Mouse (Mus musculus) left cerebral cortex, postnatal 25 days (tissue): ENCODE measurements around the gene Rnls. TPM values are rescaled to one million over a fixed set of nuclear protein-coding genes. Genes with fewer than 3 reads are reported as not detected.

Experiments used
- DNase-seq, 2 experiments: peaks; one replicate each; pipeline ENCODE4 v3.0.0; 2022; ENCODE audit warnings: low spot score in 2 of 2, mixed read lengths in 1 of 2
- intact Hi-C: fragments of 180-260 bp; cut with DNase I; formaldehyde crosslinking; loops from one replicate; pipeline ENCODE4 v1.15.1; 2025
- total RNA-seq, 2 experiments: library from RNA; stranded (reverse); gene quantifications; 2 replicates each; pipeline ENCODE4 v1.2.3; 2021

Gene Rnls
- total RNA-seq, 2 experiments from 2014 or later = 0.69 to 1.3 TPM

DNA sequence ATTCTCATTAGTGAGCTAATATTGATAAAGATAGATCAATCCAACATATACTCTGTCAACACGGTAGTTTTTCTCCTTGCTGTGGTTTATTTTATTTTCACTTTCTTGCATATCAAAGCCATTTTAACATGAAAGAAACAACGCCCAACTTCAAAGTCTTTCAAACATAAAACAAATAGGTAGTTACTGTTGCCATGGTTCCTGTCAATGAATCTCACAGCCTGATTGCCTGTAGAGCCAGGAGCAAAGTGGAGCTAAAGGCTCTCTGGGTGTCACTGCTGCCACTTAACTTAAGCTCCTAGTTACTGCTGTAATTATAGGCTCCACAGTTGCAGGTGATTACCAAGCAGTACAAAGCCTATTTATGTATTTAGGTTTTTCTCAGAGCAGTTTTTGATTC, 126.8 kb downstream of the Rnls start:
- no peak for DNase-seq
- intact Hi-C loops = no loop called here

- DNase-seq = no peak
- intact Hi-C loops = no loop called here
Observed at GRCm38 (mm10) chr19:33264224-33264993, 127.7 kb downstream of the Rnls start.

GRCm38 (mm10) chr19:33262421-33262820, 129.7 kb downstream of the Rnls start:
- intact Hi-C loops = no loop called here
- DNase-seq = no peak

DNA sequence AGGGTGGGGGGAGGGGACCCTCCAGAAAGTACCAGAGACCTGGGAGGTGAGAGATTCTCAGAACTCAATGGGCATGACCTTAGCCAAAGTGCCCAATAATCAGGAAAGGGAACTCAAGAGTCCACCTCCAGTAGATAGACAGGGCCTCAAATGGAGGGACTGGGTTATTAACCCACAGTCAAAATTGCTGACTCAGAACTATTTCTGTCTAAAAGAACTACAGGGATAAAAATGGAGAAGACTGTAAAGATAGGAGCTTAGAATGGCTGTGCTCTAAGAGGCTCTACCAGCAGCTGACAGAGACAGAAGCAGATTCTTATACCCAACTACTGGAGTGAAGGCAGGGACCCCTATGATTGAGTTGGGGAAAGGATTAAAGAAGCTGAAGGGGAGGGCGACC, 132.9 kb downstream of the Rnls start:
- no peak for DNase-seq
- intact Hi-C loops = no loop called here

GRCm38 (mm10) chr19:33253893-33254292, 138.2 kb downstream of the Rnls start:
- no peak for DNase-seq
- intact Hi-C loops = loop anchor here (2.0 kb wide), 1 partner anchor 23 kb away; no protein-coding TSS in a partner anchor

DNA sequence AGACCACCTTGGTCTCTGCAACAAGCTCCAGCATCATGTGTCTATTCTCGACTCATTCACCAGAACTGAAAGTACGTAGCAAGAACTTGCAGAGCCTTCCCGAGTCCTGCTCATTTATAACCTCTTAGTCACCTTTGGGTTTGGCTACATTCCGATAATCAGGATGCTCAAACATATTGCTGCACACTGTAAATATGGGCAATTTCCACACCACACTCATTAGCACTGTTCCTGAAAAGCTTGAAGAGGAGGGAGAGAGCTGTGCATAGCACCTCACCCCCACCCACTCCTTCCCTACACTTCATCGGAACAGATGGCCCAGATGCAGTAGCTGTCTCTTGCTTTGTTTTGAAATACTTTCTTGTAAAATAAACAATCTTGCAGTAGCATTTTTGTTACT, 139.9 kb downstream of the Rnls start:
- DNase-seq = peak; percentile 45 to 85
- intact Hi-C loops = loop anchor here (1.0 kb wide), 1 partner anchor 12 kb away; no protein-coding TSS in a partner anchor

DNA sequence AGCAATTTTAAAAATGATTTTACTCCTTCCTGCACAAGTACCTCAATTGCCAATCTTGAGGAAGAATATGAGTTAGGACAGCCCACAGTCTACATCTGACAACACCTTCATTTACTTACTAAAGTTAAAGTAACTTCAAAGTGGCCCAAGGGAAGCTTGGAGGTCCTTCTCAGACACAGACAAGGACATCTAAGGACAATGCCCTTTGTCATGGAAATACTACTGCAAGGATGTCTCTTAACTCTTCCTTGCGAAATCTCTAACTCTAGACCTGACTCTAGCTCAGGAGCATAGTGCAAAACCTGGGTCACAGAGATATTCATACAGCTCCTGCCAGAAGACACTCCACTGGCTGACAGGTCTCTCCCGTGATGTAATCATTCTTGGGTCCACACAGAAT, 147.9 kb downstream of the Rnls start:
- DNase-seq = no peak
- intact Hi-C loops = no loop called here

- peak; percentile 20 to 88 for DNase-seq
- intact Hi-C loops = loop anchor here (1.0 kb wide), 3 partner anchors 12 to 100 kb away; no protein-coding TSS in a partner anchor
Observed at GRCm38 (mm10) chr19:33240386-33240785, 151.7 kb downstream of the Rnls start.

- DNase-seq = peak in 1 of 2 experiments; percentile 48
- intact Hi-C loops = loop anchor here (2.0 kb wide), 1 partner anchor 134 kb away; no protein-coding TSS in a partner anchor
Observed at GRCm38 (mm10) chr19:33232902-33233301, 159.2 kb downstream of the Rnls start.

- no peak for DNase-seq
- intact Hi-C loops = no loop called here
Observed at GRCm38 (mm10) chr19:33231303-33231702, 160.8 kb downstream of the Rnls start.

DNA sequence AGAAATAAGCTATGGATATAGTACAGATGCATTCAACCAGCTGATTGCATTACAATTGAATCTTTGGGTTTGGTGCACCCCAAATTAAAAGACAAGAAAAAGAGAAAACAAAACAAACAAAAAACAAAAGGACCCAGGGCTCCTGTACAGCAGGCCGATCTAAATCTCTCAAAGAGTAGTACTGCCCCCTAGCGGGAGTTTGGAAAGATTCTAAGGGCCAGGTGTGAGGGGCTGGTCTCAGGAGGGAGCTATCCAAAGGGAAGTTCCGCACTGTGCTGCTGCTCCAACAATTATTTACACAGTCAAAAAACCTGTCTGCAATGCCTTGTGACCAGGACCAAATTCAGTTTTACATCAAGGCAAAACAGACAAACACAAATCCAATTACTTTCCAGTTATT, 165.1 kb downstream of the Rnls start:
- intact Hi-C loops = loop anchor here (1.0 to 10.0 kb wide), 2 partner anchors 512 to 722 kb away; no protein-coding TSS in a partner anchor
- DNase-seq = peak; percentile 65 to 81

DNA sequence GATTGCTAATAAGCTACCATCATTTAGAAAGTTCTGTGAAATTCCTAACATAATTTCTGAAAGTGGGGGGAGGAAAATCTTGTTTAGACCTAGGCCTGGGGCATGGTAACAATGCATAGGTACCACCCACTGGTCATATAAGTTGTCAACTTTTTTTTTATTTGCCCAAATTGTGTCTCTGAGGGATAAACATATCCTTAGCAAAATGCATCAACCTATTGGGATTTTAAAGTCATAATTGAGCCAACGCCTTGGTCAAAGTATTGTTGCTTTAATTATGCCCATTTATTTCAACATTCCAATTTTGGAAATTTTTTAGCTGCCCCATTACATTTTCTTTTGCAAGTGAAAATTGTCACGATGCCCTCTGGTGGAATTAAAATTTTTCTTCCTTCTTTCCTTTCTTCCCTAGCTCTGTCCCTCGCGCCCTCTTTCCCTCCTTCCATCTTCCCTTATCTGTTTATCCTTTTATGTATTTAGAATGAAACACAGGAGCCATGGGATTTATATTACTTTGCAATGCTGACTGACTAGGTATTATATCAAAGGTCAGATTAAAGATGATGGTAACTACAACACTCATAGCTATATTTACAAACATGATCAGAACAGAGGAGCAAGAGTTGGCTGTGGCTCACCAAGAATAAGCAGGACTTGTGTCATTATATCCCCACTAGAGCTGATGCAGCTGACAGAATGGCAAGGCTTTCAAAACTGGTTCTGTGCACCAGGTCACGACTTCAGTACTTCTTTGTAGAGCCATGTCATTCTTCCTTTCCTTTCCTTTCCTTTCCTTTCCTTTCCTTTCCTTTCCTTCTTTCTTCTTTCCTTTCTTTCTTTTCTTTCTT, 166.0 kb downstream of the Rnls start:
- intact Hi-C loops = loop anchor here (2.0 to 10.0 kb wide), 2 partner anchors 469 to 721 kb away; partner anchors contain the start of gene Pten
- DNase-seq = peak in 1 of 2 experiments; percentile 22

- intact Hi-C loops = loop anchor here (2.0 to 10.0 kb wide), 2 partner anchors 468 to 720 kb away; partner anchors contain the start of gene Pten
- DNase-seq = no peak
Observed at GRCm38 (mm10) chr19:33225002-33225376, 167.1 kb downstream of the Rnls start.

- intact Hi-C loops = loop anchor here (2.0 to 10.0 kb wide), 3 partner anchors 112 to 720 kb away; partner anchors contain the start of gene Pten
Observed at GRCm38 (mm10) chr19:33224181-33225001, 167.7 kb downstream of the Rnls start.

DNA sequence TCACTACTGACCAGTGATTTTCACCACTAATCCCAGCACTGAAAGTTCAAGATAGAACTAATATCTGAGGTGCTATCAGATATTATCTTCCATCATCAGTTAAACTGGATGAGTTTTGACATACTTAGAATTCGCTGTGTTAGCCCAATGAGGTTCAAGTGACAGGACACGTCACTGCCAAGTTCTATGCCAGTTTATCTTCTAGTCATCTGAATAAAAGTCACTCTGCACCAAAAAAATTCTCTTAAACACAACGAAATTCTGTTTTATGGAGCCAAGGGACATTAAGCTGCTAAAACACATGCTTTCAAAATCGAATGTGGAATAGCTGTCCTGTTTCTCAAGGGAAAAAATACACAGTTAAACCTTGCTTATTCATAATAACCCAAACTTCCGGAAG, 168.3 kb downstream of the Rnls start:
- intact Hi-C loops = loop anchor here (2.0 to 10.0 kb wide), 3 partner anchors 111 to 719 kb away; partner anchors contain the start of gene Pten
- no peak for DNase-seq

More at GRCm38 (mm10) chr19:33224181-33225001, 167.7 kb downstream of the Rnls start:
- peak; percentile 82 to 96 for DNase-seq

DNA sequence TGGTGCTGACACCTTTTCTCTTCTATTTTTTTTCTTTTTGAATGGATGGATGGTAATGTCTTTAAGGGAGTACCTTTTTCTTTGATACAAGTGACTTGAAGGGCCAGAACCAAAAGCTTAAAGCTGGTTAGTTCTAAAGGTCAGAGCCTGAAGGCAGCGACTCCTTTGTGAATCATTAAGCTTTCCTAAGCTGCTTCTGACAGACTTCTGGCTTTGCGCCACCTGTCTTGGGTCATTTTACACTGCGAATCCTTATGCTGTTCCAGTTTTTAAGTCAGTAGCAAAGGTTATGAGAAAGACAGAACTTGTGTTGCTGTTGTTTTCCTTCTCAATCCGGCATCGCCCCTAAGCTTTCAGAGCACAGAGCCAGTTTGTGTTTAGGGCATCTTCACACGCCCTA, 168.8 kb downstream of the Rnls start:
- intact Hi-C loops = loop anchor here (5.0 to 10.0 kb wide), 2 partner anchors 111 to 718 kb away; no protein-coding TSS in a partner anchor
- DNase-seq = peak in 1 of 2 experiments; percentile 12

GRCm38 (mm10) chr19:33222595-33223223, 169.4 kb downstream of the Rnls start:
- no peak for DNase-seq
- intact Hi-C loops = loop anchor here (5.0 to 10.0 kb wide), 2 partner anchors 110 to 718 kb away; no protein-coding TSS in a partner anchor

- no peak for DNase-seq
- intact Hi-C loops = no loop called here
Observed at GRCm38 (mm10) chr19:33217791-33218300, 174.2 kb downstream of the Rnls start.
